Mouse (Mus musculus): Measurements from ENCODE around the gene Cdkl4. TPM values are rescaled to one million over a fixed set of nuclear protein-coding genes. Genes with fewer than 3 reads are reported as not detected.

Gene Cdkl4
- polyA plus RNA-seq, 1 experiment from 2014 or later, result 0.37 TPM

DNA sequence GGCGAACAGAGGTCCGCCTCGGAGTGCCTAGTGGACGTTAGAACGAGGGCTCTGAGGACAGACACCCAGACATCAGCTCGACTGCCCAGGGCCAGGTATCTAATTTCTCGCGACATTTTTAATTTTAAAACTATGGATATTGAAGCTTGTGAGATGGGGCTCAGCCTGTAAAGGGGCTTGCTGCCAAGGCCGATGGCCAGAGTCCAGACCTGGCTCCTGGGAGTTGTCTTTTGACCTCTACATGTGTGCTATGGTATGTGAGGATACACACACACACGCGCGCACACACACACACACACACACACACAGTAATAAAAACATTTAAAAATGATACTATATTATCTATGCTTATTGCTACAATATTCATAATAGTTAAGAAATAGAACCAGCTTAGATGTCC is 58.8 kb downstream of the Cdkl4 start:
- no peak overlapping the region for H3K9ac ChIP-seq
- TF ChIP-seq CTCF (IDR thresholded peaks at IDR 0.05; ENCODE audit: low read depth), result no peak
- no peaks in the 10 kb centered on the region for H3K9me3 ChIP-seq (ENCODE audit: low read depth, low read length)
- whole genome bisulfite sequencing, result 90% methylated on average over 12 of the region's 12 CpGs
- ATAC-seq (ENCODE audit: insufficient read depth) (no peak), DNase-seq (no peak)
- H3K4me1 ChIP-seq (ENCODE audit: insufficient read depth), result no peaks in the 10 kb centered on the region
- no peak overlapping the region for H3K4me3 ChIP-seq (ENCODE audit: low read depth, low read length)
- no peaks in the 10 kb centered on the region for H3K36me3 ChIP-seq (ENCODE audit: insufficient read depth)
- no peaks in the 10 kb centered on the region for H3K27me3 ChIP-seq (ENCODE audit: insufficient read depth, low read length)
- no peak overlapping the region for H3K4me2 ChIP-seq
- H3K27ac ChIP-seq (ENCODE audit: low read depth), result no peak overlapping the region

- Histone ChIP-seq H3K4me3 (ENCODE audit: low read depth, low read length) (no peak overlapping the region), H3K27me3 (ENCODE audit: insufficient read depth, low read length) (no peaks in the 10 kb centered on the region), H3K9me3 (ENCODE audit: low read depth, low read length) (no peaks in the 10 kb centered on the region), H3K27ac (ENCODE audit: low read depth) (no peak overlapping the region), H3K4me2 (no peak overlapping the region), H3K36me3 (ENCODE audit: insufficient read depth) (no peaks in the 10 kb centered on the region), H3K4me1 (ENCODE audit: insufficient read depth) (no peaks in the 10 kb centered on the region), H3K9ac (no peak overlapping the region)
- no peak for TF ChIP-seq CTCF (IDR thresholded peaks at IDR 0.05; ENCODE audit: low read depth)
- DNase-seq (no peak), ATAC-seq (ENCODE audit: insufficient read depth) (no peak)
- 51% methylated on average over 9 of the region's 9 CpGs for WGBS
These were observed 60.4 kb downstream of the Cdkl4 start for GRCm38 (mm10) chr17:80517244-80517643.

DNA sequence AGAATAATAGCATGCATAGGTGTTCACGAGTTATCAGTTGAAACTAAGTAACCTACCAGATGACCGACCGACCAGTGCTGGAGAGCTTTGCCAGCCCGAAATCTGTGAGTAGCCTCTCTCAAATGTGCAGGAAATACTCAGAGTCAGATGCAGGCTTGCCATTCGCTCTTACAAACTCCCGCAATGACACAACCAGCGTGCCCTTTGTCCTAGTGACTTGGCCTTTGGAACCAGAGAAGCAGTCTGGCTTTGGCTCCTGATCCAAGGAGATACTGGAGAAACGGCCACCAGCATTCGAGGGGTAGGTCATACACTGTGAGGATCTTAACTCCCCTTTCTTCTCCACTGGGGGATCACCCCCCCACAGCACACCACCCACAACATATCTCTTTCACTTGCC is 61.7 kb downstream of the Cdkl4 start:
- no peaks in the 10 kb centered on the region for H3K9me3 ChIP-seq (ENCODE audit: low read depth, low read length)
- H3K4me1 ChIP-seq (ENCODE audit: insufficient read depth), result no peaks in the 10 kb centered on the region
- TF ChIP-seq CTCF (IDR thresholded peaks at IDR 0.05; ENCODE audit: low read depth), result no peak
- DNase-seq (no peak), ATAC-seq (ENCODE audit: insufficient read depth) (no peak)
- H3K4me2 ChIP-seq, result no peak overlapping the region
- no peaks in the 10 kb centered on the region for H3K36me3 ChIP-seq (ENCODE audit: insufficient read depth)
- no peak overlapping the region for H3K4me3 ChIP-seq (ENCODE audit: low read depth, low read length)
- no peaks in the 10 kb centered on the region for H3K27me3 ChIP-seq (ENCODE audit: insufficient read depth, low read length)
- H3K9ac ChIP-seq, result no peak overlapping the region
- H3K27ac ChIP-seq (ENCODE audit: low read depth), result no peak overlapping the region
- 84% methylated on average over 9 of the region's 9 CpGs for WGBS

DNA sequence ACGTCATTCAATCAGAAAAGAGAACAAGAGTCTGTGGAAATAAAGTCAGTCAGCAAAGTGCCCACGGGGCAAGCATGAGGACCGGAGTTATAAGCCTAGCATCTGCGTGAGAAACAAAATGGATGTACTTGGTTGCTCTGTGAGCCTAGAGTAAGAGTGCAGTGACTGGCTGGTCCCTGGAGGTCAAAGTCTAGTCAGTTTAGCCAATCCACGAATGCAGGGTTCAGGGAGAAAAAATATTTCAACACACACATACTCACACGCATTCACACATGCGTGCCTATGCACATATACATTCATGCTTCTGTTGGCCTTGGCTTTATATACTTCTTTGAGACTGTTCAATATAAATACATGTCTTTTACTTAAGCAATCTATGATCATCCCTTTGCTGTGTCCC is 62.1 kb downstream of the Cdkl4 start:
- no peak overlapping the region for H3K27ac ChIP-seq (ENCODE audit: low read depth)
- H3K4me2 ChIP-seq, result no peak overlapping the region
- no peak overlapping the region for H3K4me3 ChIP-seq (ENCODE audit: low read depth, low read length)
- H3K36me3 ChIP-seq (ENCODE audit: insufficient read depth), result no peaks in the 10 kb centered on the region
- H3K4me1 ChIP-seq (ENCODE audit: insufficient read depth), result no peaks in the 10 kb centered on the region
- no peaks in the 10 kb centered on the region for H3K27me3 ChIP-seq (ENCODE audit: insufficient read depth, low read length)
- no peaks in the 10 kb centered on the region for H3K9me3 ChIP-seq (ENCODE audit: low read depth, low read length)
- no peak for TF ChIP-seq CTCF (IDR thresholded peaks at IDR 0.05; ENCODE audit: low read depth)
- ATAC-seq (ENCODE audit: insufficient read depth), result no peak
- WGBS, result 91% methylated on average over 7 of the region's 7 CpGs
- DNase-seq, result no peak
- no peak overlapping the region for H3K9ac ChIP-seq

- no peak for TF ChIP-seq CTCF (IDR thresholded peaks at IDR 0.05; ENCODE audit: low read depth)
- Histone ChIP-seq H3K4me1 (ENCODE audit: insufficient read depth) (no peaks in the 10 kb centered on the region), H3K4me2 (no peak overlapping the region), H3K36me3 (ENCODE audit: insufficient read depth) (no peaks in the 10 kb centered on the region), H3K27me3 (ENCODE audit: insufficient read depth, low read length) (no peaks in the 10 kb centered on the region), H3K4me3 (ENCODE audit: low read depth, low read length) (no peak overlapping the region), H3K27ac (ENCODE audit: low read depth) (no peak overlapping the region), H3K9ac (no peak overlapping the region), H3K9me3 (ENCODE audit: low read depth, low read length) (no peaks in the 10 kb centered on the region)
- DNase-seq, result no peak
- 34% methylated on average over 8 of the region's 8 CpGs for WGBS
- ATAC-seq (ENCODE audit: insufficient read depth), result no peak
These were observed 63.8 kb downstream of the Cdkl4 start for GRCm38 (mm10) chr17:80513766-80514165.

GRCm38 (mm10) chr17:80510459-80510855 is 67.2 kb downstream of the Cdkl4 start:
- Histone ChIP-seq H3K4me1 (ENCODE audit: insufficient read depth) (no peaks in the 10 kb centered on the region), H3K27ac (ENCODE audit: low read depth) (no peak overlapping the region), H3K27me3 (ENCODE audit: insufficient read depth, low read length) (no peaks in the 10 kb centered on the region), H3K4me2 (no peak overlapping the region), H3K36me3 (ENCODE audit: insufficient read depth) (no peaks in the 10 kb centered on the region), H3K9ac (no peak overlapping the region), H3K9me3 (ENCODE audit: low read depth, low read length) (no peaks in the 10 kb centered on the region), H3K4me3 (ENCODE audit: low read depth, low read length) (no peak overlapping the region)
- no peak for TF ChIP-seq CTCF (IDR thresholded peaks at IDR 0.05; ENCODE audit: low read depth)
- no peak for ATAC-seq (ENCODE audit: insufficient read depth)
- WGBS, result 49% methylated on average over 3 of the region's 3 CpGs
- no peak for DNase-seq

GRCm38 (mm10) chr17:80509494-80510458 is 67.8 kb downstream of the Cdkl4 start:
- no peak overlapping the region for H3K9ac ChIP-seq
- no peak for TF ChIP-seq CTCF (IDR thresholded peaks at IDR 0.05; ENCODE audit: low read depth)
- ATAC-seq (ENCODE audit: insufficient read depth), result no peak
- H3K36me3 ChIP-seq (ENCODE audit: insufficient read depth), result no peaks in the 10 kb centered on the region
- no peaks in the 10 kb centered on the region for H3K4me1 ChIP-seq (ENCODE audit: insufficient read depth)
- 6% methylated on average over 4 of the region's 4 CpGs for WGBS
- no peaks in the 10 kb centered on the region for H3K9me3 ChIP-seq (ENCODE audit: low read depth, low read length)
- H3K27me3 ChIP-seq (ENCODE audit: insufficient read depth, low read length), result no peaks in the 10 kb centered on the region
- H3K4me2 ChIP-seq, result no peak overlapping the region
- no peak overlapping the region for H3K4me3 ChIP-seq (ENCODE audit: low read depth, low read length)
- no peak for DNase-seq
- no peak overlapping the region for H3K27ac ChIP-seq (ENCODE audit: low read depth)
